Mouse (Mus musculus) mammary gland, adult 2 months (tissue): ENCODE measurements around the gene Cox4i1. TPM values are rescaled to one million over a fixed set of nuclear protein-coding genes. Genes with fewer than 3 reads are reported as not detected.

Source experiments
- polyA plus RNA-seq: library from polyadenylated mRNA; depleted of rRNA; stranded (reverse); fragments of >200 nt; gene quantifications from 2 replicates; pipeline ENCODE4 v1.2.3, GENCODE M21; 2012; ENCODE audit warnings: low replicate concordance; rRNA removed

Gene Cox4i1
- polyA plus RNA-seq = 959 and 1,204 TPM in 2 replicates

GRCm38 (mm10) chr8:120667561-120668373 lies at the start of gene Cox4i1, which contains the start of gene Gm27021:
Gene Cox4i1, plus strand, starts transcription at chr8:120668222.
Gene Gm27021, minus strand, starts transcription at chr8:120668079.

GRCm38 (mm10) chr8:120647532-120647931 lies 20.5 kb upstream of the Cox4i1 start, which contains the start of gene 1190005I06Rik:
Gene 1190005I06Rik, minus strand, starts transcription at chr8:120647632.

GRCm38 (mm10) chr8:120668374-120668905 lies 418 bp downstream of the Cox4i1 start, which contains the start of gene Emc8:
Gene Emc8, minus strand, starts transcription at chr8:120668573.

Other genes starting within 250 kb of the Cox4i1 start
- 16.0 and 17.0 TPM in 2 replicates for gene Gins2, start 78.9 kb upstream of the Cox4i1 start, polyA plus RNA-seq
- 11.5 and 37.7 TPM in 2 replicates for gene 1190005I06Rik, start 20.6 kb upstream of the Cox4i1 start, polyA plus RNA-seq
- 2.2 TPM in 1 of 2 replicates, not detected in the other for gene Gm27021, start 143 bp upstream of the Cox4i1 start, polyA plus RNA-seq
- 102 and 139 TPM in 2 replicates for gene Emc8, start 351 bp downstream of the Cox4i1 start, polyA plus RNA-seq
- gene Irf8, start 68.1 kb downstream of the Cox4i1 start, polyA plus RNA-seq = 39.3 and 145 TPM in 2 replicates